In genomic region chr5:146891127-146891526, GRCm38 (mm10) we compare ENCODE assay signal across 8 mouse cellular contexts. TPM values are rescaled to one million over a fixed set of nuclear protein-coding genes. Genes with fewer than 3 reads are reported as not detected.
A peak's percentile ranks its signal among the peaks of the same experiment; 100 is the strongest.
DNase-seq lines count a peak whose midpoint lies in the region; ATAC-seq and TF ChIP-seq lines count a peak whose summit lies in the region.

No protein-coding gene starts in this region.

- no peak overlapping the region for H3K9ac ChIP-seq in forebrain, embryonic 16.5 days (replicated peaks; ENCODE audit: low read depth, low read length)
- no peak overlapping the region for H3K9ac ChIP-seq in liver, embryonic 11.5 days (ENCODE audit: low read depth, low read length)
- H3K9ac ChIP-seq in neural tube, embryonic 12.5 days = no peak overlapping the region

- peak overlapping the region; percentile 17 for H3K4me2 ChIP-seq in forebrain, embryonic 16.5 days (ENCODE audit: low read length)
- H3K4me2 ChIP-seq in liver, embryonic 11.5 days = peak overlapping the region; percentile 38
- peak overlapping the region; percentile 44 for H3K4me2 ChIP-seq in neural tube, embryonic 12.5 days (replicated peaks)

- 9% methylated on average over 14 of the region's 14 CpGs for WGBS in forebrain, embryonic 16.5 days
- 14% methylated on average over 14 of the region's 14 CpGs for WGBS in liver, embryonic 11.5 days
- WGBS in neural tube, embryonic 12.5 days = 11% methylated on average over 14 of the region's 14 CpGs

- TF ChIP-seq CTCF in left cerebral cortex, adult 2 months (IDR thresholded peaks at IDR 0.05) = peak; percentile 71
- TF ChIP-seq CTCF in bone marrow macrophage, adult 2 months (IDR thresholded peaks at IDR 0.05; ENCODE audit: low read depth, low read length) = peak; percentile 85

- H3K9me3 ChIP-seq in forebrain, embryonic 16.5 days (ENCODE audit: control insufficient read depth, low read length) = no peaks in the 10 kb centered on the region
- H3K9me3 ChIP-seq in liver, embryonic 11.5 days (ENCODE audit: control insufficient read depth, low read length) = no peaks in the 10 kb centered on the region
- H3K9me3 ChIP-seq in neural tube, embryonic 12.5 days = no peaks in the 10 kb centered on the region

- no peak for ATAC-seq in forebrain, embryonic 16.5 days
- ATAC-seq in liver, embryonic 11.5 days (replicated peaks; ENCODE audit: low FRiP score) = no peak
- ATAC-seq in neural tube, embryonic 12.5 days (ENCODE audit: low FRiP score, low read depth) = no peak
- ATAC-seq in monocyte, adult 5-6 weeks (replicated peaks; ENCODE audit: insufficient number of reproducible peaks, low FRiP score, low TSS enrichment, poor library complexity, severe bottlenecking) = no peak

- DNase-seq in left cerebral cortex, adult 2 months (ENCODE audit: extremely low spot score in 1 of 2, low spot score in 2 of 2) = no peak
- no peak for DNase-seq in left cerebral cortex, postnatal 36 days (ENCODE audit: low spot score in 2 of 2)
- DNase-seq in liver, embryonic 11.5 days (ENCODE audit: low spot score) = no peak
- no peak for DNase-seq in right cerebral cortex, postnatal 14 days

- H3K4me1 ChIP-seq in bone marrow macrophage, adult 2 months (ENCODE audit: control insufficient read depth, insufficient read depth, low read length) = no peaks in the 10 kb centered on the region
- H3K4me1 ChIP-seq in forebrain, embryonic 16.5 days (replicated peaks; ENCODE audit: control insufficient read depth, insufficient read depth, low read length) = no peaks in the 10 kb centered on the region
- no peaks in the 10 kb centered on the region for H3K4me1 ChIP-seq in liver, embryonic 11.5 days (replicated peaks; ENCODE audit: control insufficient read depth, insufficient read depth, low read length)
- H3K4me1 ChIP-seq in neural tube, embryonic 12.5 days = no peaks in the 10 kb centered on the region

- H3K36me3 ChIP-seq in forebrain, embryonic 16.5 days (ENCODE audit: control insufficient read depth, insufficient read depth) = no peaks in the 10 kb centered on the region
- H3K36me3 ChIP-seq in liver, embryonic 11.5 days (ENCODE audit: control insufficient read depth, insufficient read depth, low read length) = no peaks in the 10 kb centered on the region
- H3K36me3 ChIP-seq in neural tube, embryonic 12.5 days = no peaks in the 10 kb centered on the region

- TF ChIP-seq POLR2A in bone marrow macrophage, adult 2 months (IDR thresholded peaks at IDR 0.05; ENCODE audit: borderline replicate concordance, low read depth, low read length) = no peak

- no peak overlapping the region for H3K27ac ChIP-seq in left cerebral cortex, adult 2 months
- H3K27ac ChIP-seq in bone marrow macrophage, adult 2 months (ENCODE audit: insufficient read depth, low read depth, low read length) = no peak overlapping the region
- H3K27ac ChIP-seq in forebrain, embryonic 16.5 days (ENCODE audit: low read length) = no peak overlapping the region
- no peak overlapping the region for H3K27ac ChIP-seq in liver, embryonic 11.5 days (ENCODE audit: low read depth, low read length)
- H3K27ac ChIP-seq in neural tube, embryonic 12.5 days = no peak overlapping the region

- intact Hi-C loops in left cerebral cortex, adult 2 months (cut with DNase I) = no loop called here
- intact Hi-C loops in left cerebral cortex, postnatal 36 days (cut with DNase I) = no loop called here

- no peak overlapping the region for H3K4me3 ChIP-seq in left cerebral cortex, adult 2 months
- H3K4me3 ChIP-seq in bone marrow macrophage, adult 2 months (ENCODE audit: insufficient read depth, low read length) = no peak overlapping the region
- no peak overlapping the region for H3K4me3 ChIP-seq in forebrain, embryonic 16.5 days (replicated peaks; ENCODE audit: low read length)
- H3K4me3 ChIP-seq in liver, embryonic 11.5 days (ENCODE audit: low read depth, low read length) = no peak overlapping the region
- no peak overlapping the region for H3K4me3 ChIP-seq in neural tube, embryonic 12.5 days

- no peaks in the 10 kb centered on the region for H3K27me3 ChIP-seq in forebrain, embryonic 16.5 days (replicated peaks; ENCODE audit: control insufficient read depth, insufficient read depth, low read length)
- no peaks in the 10 kb centered on the region for H3K27me3 ChIP-seq in liver, embryonic 11.5 days (replicated peaks; ENCODE audit: control insufficient read depth, insufficient read depth, low read length)
- no peaks in the 10 kb centered on the region for H3K27me3 ChIP-seq in neural tube, embryonic 12.5 days (replicated peaks)

RNA-seq across cellular contexts. Expression of gene Rasl11a, which starts 46.3 kb away (rescaled TPM):
- 10 to 100 TPM in 1 of 2 experiments, 1 to 10 TPM in 1; 9.2 to 17.1 TPM for total RNA-seq in left cerebral cortex, adult 2 months (2021)
- 1 to 10 TPM; 6.7 to 9.1 TPM for total RNA-seq in left cerebral cortex, postnatal 36 days (2021)
- polyA plus RNA-seq in bone marrow macrophage, adult 2 months (2012; ENCODE audit: insufficient read depth, insufficient read length, missing spikeins) = not detected in 2 replicates
- 11.0 and 11.4 TPM in 2 replicates for polyA plus RNA-seq in forebrain, embryonic 16.5 days (2015; fragmentation: Nextera tagmentation; extraction: Ambion mirVana)
- polyA plus RNA-seq in liver, embryonic 11.5 days (2014; fragmentation: Nextera tagmentation; extraction: Ambion mirVana) = 4.3 and 4.9 TPM in 2 replicates
- polyA plus RNA-seq in neural tube, embryonic 12.5 days (2016; fragmentation: Nextera tagmentation; extraction: Ambion mirVana) = 22.4 and 23.4 TPM in 2 replicates
- total RNA-seq in monocyte, adult 5-6 weeks (2017) = not detected in 3 replicates

RNA-seq across cellular contexts. Expression of gene Gtf3a, which starts 57.3 kb away (rescaled TPM):
- 10 to 100 TPM; 25.3 to 26.0 TPM for total RNA-seq in left cerebral cortex, adult 2 months (2021)
- 10 to 100 TPM; 21.0 to 27.2 TPM for total RNA-seq in left cerebral cortex, postnatal 36 days (2021)
- 37.0 and 40.8 TPM in 2 replicates for polyA plus RNA-seq in bone marrow macrophage, adult 2 months (2012; ENCODE audit: insufficient read depth, insufficient read length, missing spikeins)
- 118 and 123 TPM in 2 replicates for polyA plus RNA-seq in forebrain, embryonic 16.5 days (2015; fragmentation: Nextera tagmentation; extraction: Ambion mirVana)
- 152 and 158 TPM in 2 replicates for polyA plus RNA-seq in liver, embryonic 11.5 days (2014; fragmentation: Nextera tagmentation; extraction: Ambion mirVana)
- polyA plus RNA-seq in neural tube, embryonic 12.5 days (2016; fragmentation: Nextera tagmentation; extraction: Ambion mirVana) = 92.8 and 98.4 TPM in 2 replicates
- 86.3 to 99.1 TPM (median 88.2 TPM) in 3 replicates for total RNA-seq in monocyte, adult 5-6 weeks (2017)

RNA-seq across cellular contexts. Expression of gene Rpl21, which starts 58.4 kb away (rescaled TPM):
- total RNA-seq in left cerebral cortex, adult 2 months (2021) = 100 to 1,000 TPM; 165 to 172 TPM
- 100 to 1,000 TPM; 164 to 189 TPM for total RNA-seq in left cerebral cortex, postnatal 36 days (2021)
- polyA plus RNA-seq in bone marrow macrophage, adult 2 months (2012; ENCODE audit: insufficient read depth, insufficient read length, missing spikeins) = 45.4 and 142 TPM in 2 replicates
- polyA plus RNA-seq in forebrain, embryonic 16.5 days (2015; fragmentation: Nextera tagmentation; extraction: Ambion mirVana) = 320 and 325 TPM in 2 replicates
- 719 and 772 TPM in 2 replicates for polyA plus RNA-seq in liver, embryonic 11.5 days (2014; fragmentation: Nextera tagmentation; extraction: Ambion mirVana)
- polyA plus RNA-seq in neural tube, embryonic 12.5 days (2016; fragmentation: Nextera tagmentation; extraction: Ambion mirVana) = 415 and 416 TPM in 2 replicates
- 1,238 to 1,537 TPM (median 1,512 TPM) in 3 replicates for total RNA-seq in monocyte, adult 5-6 weeks (2017)
